Mouse (Mus musculus) heart, embryonic 14.5 days (tissue): Measurements from ENCODE around the gene Proser2. TPM values are rescaled to one million over a fixed set of nuclear protein-coding genes. Genes with fewer than 3 reads are reported as not detected.

Experiments
- ATAC-seq: fragments of 200-750 bp; cut with Nextera tagmentation; 2 replicates; pipeline ENCODE4 v1.8.0; 2017; ENCODE audit warnings: low read depth, moderate TSS enrichment; ENCODE audit not compliant: insufficient number of reproducible peaks, insufficient read depth, low FRiP score
- H3K27ac ChIP-seq, 2 experiments: fragments of 200-500 bp in 1 of 2; fragments of 300-500 bp in 1 of 2; sonication (generic) in 1 of 2; replicated peaks in 1 of 2; 2 replicates each; pipeline ENCODE4 v1.5.1; 2012 to 2014; ENCODE audit warnings: low read depth in 2 of 2, low read length in 2 of 2, control low read depth in 1 of 2, mild to moderate bottlenecking in 1 of 2, mixed read lengths in 1 of 2; ENCODE audit not compliant: control insufficient read depth in 1 of 2, insufficient read depth in 1 of 2
- H3K27me3 ChIP-seq: fragments of 300-500 bp; sonication (generic); 2 replicates; pipeline ENCODE4 v1.6.1; 2014; ENCODE audit warnings: mild to moderate bottlenecking, low read length, control low read depth; ENCODE audit not compliant: control insufficient read depth, insufficient read depth
- H3K36me3 ChIP-seq: fragments of 300-500 bp; sonication (generic); 2 replicates; pipeline ENCODE4 v1.6.1; 2014; ENCODE audit warnings: mild to moderate bottlenecking, control low read depth, low read length, mixed read lengths; ENCODE audit not compliant: control insufficient read depth, insufficient read depth
- H3K4me1 ChIP-seq, 2 experiments: fragments of 200-500 bp in 1 of 2; fragments of 300-500 bp in 1 of 2; sonication (generic) in 1 of 2; 2 replicates each; pipeline ENCODE4 v1.6.1; 2012 to 2014; ENCODE audit warnings: low read length in 2 of 2, control low read depth in 1 of 2, mixed read lengths in 1 of 2; ENCODE audit not compliant: control insufficient read depth in 2 of 2, insufficient read depth in 2 of 2
- H3K4me2 ChIP-seq: fragments of 300-500 bp; sonication (generic); 2 replicates; pipeline ENCODE4 v1.6.1; 2014; ENCODE audit warnings: mild to moderate bottlenecking, low read length
- H3K4me3 ChIP-seq, 2 experiments: fragments of 200-500 bp in 1 of 2; fragments of 300-500 bp in 1 of 2; sonication (generic) in 1 of 2; 2 replicates each; pipeline ENCODE4 v1.5.1; 2012 to 2014; ENCODE audit warnings: low read length in 2 of 2, mild to moderate bottlenecking in 2 of 2, control low read depth in 1 of 2, low read depth in 1 of 2, moderate library complexity in 1 of 2; ENCODE audit not compliant: control insufficient read depth in 1 of 2, insufficient read depth in 1 of 2
- H3K9ac ChIP-seq: fragments of 300-500 bp; sonication (generic); 2 replicates; pipeline ENCODE4 v1.6.1; 2014; ENCODE audit warnings: mild to moderate bottlenecking, low read length
- H3K9me3 ChIP-seq: fragments of 300-500 bp; sonication (generic); 2 replicates; pipeline ENCODE4 v1.6.1; 2016; ENCODE audit warnings: low read length, control low read depth; ENCODE audit not compliant: control insufficient read depth
- WGBS: fragments of 180-500 bp; shearing (Covaris S2); extraction: QIAGEN DNeasy Blood & Tissue Kit; methylation state at CpG from one replicate; pipeline ENCODE4 v1.1.7; 2014; 5-methylcytosine and 5-hydroxymethylcytosine counted together
- polyA plus RNA-seq: library from polyadenylated mRNA; unstranded; fragments of >200 nt; fragmentation: Nextera tagmentation; extraction: Ambion mirVana; gene quantifications from 2 replicates; pipeline ENCODE4 v1.2.1, GENCODE M21; 2014

Gene Proser2
- polyA plus RNA-seq, 1 experiment from 2014 or later: 11.3 TPM

DNA sequence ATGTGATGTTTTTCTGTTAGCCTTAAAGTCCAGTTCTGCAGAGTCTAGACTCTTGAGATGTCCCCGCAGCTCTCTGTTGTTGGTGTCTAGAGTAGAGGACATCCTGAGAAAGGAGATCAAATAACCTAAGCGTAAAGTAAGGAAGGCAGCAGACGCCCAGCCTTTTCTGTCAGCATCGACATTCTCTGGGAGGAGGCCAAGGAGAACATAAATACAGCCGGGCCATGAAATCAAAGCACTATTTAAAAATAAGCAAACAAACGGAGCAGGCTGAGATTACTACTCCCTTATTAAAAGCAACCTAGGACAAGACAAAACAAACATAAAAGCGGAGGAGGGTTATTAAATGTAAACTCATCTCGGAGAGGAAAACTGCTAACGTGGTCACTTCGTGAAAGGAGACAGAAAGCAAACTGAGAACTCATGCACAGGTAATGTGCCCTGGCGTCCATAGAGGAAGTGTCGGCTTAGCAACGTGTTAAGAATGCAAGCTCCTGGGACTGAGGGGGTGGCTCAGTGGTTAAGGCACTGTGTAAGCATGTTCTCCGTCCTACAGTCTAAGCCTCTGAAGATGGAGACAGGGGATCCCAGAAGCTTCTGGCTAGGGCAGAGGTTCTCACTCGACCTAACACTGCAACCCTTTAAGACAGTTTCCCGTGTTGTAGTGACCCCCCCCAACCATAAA, 34.7 kb upstream of the Proser2 start:
- Histone ChIP-seq H3K36me3 (no peaks in the 10 kb centered on the region), H3K4me3 (no peak overlapping the region), H3K27ac (no peak overlapping the region), H3K4me1 (peaks cover 0 to 4% of the 10 kb centered on the region in 2 experiments; a peak in 1 of 4 replicates), H3K9me3 (no peaks in the 10 kb centered on the region), H3K27me3 (no peaks in the 10 kb centered on the region), H3K4me2 (no peak overlapping the region), H3K9ac (no peak overlapping the region)
- 61% methylated on average over 16 of the region's 16 CpGs for WGBS
- no peak for ATAC-seq

- Histone ChIP-seq H3K36me3 (no peaks in the 10 kb centered on the region), H3K4me3 (no peak overlapping the region), H3K4me1 (peaks cover 0 to 4% of the 10 kb centered on the region in 2 experiments; a peak in 1 of 4 replicates), H3K9ac (no peak overlapping the region), H3K4me2 (no peak overlapping the region), H3K27me3 (no peaks in the 10 kb centered on the region), H3K27ac (no peak overlapping the region), H3K9me3 (no peaks in the 10 kb centered on the region)
- 41% methylated on average over 6 of the region's 6 CpGs for WGBS
- ATAC-seq: no peak
Observed at GRCm38 (mm10) chr2:6162366-6163040, 32.5 kb upstream of the Proser2 start.

GRCm38 (mm10) chr2:6159735-6160134, 29.7 kb upstream of the Proser2 start:
- no peak for ATAC-seq
- no peaks in the 10 kb centered on the region for H3K27me3 ChIP-seq
- H3K27ac ChIP-seq: no peak overlapping the region
- H3K9ac ChIP-seq: no peak overlapping the region
- no peak overlapping the region for H3K4me2 ChIP-seq
- peaks cover 0 to 4% of the 10 kb centered on the region in 2 experiments; a peak in 1 of 4 replicates for H3K4me1 ChIP-seq
- H3K9me3 ChIP-seq: no peaks in the 10 kb centered on the region
- H3K36me3 ChIP-seq: no peaks in the 10 kb centered on the region
- no peak overlapping the region for H3K4me3 ChIP-seq
- 51% methylated on average over 2 of the region's 2 CpGs for WGBS

DNA sequence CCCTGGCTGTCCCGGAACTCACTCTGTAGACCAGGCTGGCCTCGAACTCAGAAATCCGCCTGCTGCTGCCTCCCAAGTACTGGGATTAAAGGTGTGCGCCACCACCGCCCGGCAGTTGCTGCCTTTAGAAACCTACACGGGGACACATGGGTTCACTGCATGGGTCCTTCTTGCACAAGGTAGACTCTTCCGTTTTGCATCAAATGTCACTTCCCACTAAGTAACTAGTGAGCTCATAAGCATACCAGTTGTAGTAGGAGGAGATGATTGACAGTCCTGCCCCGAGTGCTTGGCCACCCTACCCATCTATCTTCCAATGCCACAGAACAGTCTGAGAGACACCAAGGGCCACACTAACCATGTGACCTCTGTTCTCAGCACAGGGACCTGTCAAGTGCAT, 29.2 kb upstream of the Proser2 start:
- Histone ChIP-seq H3K27ac (no peak overlapping the region), H3K27me3 (no peaks in the 10 kb centered on the region), H3K4me2 (no peak overlapping the region), H3K4me1 (peaks cover 0 to 4% of the 10 kb centered on the region in 2 experiments; a peak in 1 of 4 replicates), H3K36me3 (no peaks in the 10 kb centered on the region), H3K9me3 (no peaks in the 10 kb centered on the region), H3K4me3 (no peak overlapping the region), H3K9ac (no peak overlapping the region)
- 87% methylated on average over 9 of the region's 9 CpGs for WGBS
- ATAC-seq: no peak

DNA sequence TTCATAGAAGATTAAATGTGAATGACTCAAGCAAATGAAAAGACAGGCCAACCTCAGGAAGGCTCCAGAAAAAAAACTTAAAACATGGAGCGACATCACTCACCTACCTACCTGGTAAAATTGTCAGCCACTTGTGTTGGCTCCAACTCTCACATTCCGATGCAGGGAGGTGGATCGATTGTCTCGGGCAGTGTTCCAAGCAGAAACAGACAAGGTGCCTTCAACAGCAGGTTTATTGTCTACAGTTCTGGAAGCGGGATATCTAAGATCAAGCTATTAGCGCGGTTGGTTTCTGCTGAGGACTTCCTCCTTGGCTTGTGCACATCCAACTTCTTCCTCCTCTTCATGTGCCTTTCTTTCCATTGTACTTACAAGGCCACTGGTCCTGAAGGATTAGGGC, 27.6 kb upstream of the Proser2 start:
- Histone ChIP-seq H3K27me3 (no peaks in the 10 kb centered on the region), H3K4me1 (peaks cover 0 to 4% of the 10 kb centered on the region in 2 experiments; a peak in 1 of 4 replicates), H3K27ac (no peak overlapping the region), H3K9me3 (no peaks in the 10 kb centered on the region), H3K36me3 (no peaks in the 10 kb centered on the region), H3K9ac (no peak overlapping the region), H3K4me2 (no peak overlapping the region), H3K4me3 (no peak overlapping the region)
- ATAC-seq: no peak
- 83% methylated on average over 7 of the region's 7 CpGs for WGBS

DNA sequence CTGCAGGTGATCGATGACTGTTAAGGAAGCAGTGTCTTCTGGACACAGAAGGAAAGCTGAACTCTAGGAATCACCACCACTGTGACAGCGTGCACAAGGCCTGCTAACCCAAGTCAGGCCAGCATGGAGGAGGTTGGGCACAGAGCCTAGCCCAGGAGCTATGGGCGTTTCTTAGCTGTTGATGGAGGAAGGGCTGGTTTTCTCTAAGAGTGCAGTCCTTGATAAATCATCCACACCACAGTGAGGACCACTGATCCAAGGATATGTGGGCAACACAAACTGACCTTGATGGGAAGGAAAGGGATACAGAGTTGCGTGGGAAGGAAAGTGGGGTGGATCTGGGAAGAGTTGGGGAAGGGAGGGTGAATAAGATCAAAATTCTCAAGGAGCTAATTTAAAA, 27.2 kb upstream of the Proser2 start:
- ATAC-seq: no peak
- Histone ChIP-seq H3K9ac (no peak overlapping the region), H3K36me3 (no peaks in the 10 kb centered on the region), H3K4me3 (no peak overlapping the region), H3K4me1 (peaks cover 0 to 4% of the 10 kb centered on the region in 2 experiments; a peak in 1 of 4 replicates), H3K27me3 (no peaks in the 10 kb centered on the region), H3K9me3 (no peaks in the 10 kb centered on the region), H3K4me2 (no peak overlapping the region), H3K27ac (no peak overlapping the region)
- WGBS: 82% methylated on average over 4 of the region's 4 CpGs

DNA sequence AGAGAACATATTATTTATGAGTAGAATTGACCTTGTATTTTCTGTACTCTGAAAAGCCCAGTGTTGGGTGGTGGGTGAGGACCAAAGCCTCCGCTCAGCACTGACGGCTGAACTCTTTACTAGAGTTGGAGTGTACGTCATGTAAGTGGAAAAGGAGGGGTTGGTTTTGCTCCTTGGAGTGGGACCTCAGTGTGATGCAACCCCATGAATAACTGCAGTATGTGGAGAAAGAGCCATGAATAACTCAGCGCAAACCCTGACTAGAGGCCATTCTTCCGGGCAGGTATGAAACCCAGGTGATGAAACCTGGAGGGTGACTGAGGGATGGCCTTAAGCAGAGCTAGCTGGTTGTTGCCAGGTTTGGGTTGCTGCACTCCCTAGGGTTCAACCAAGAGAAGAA, 19.8 kb upstream of the Proser2 start:
- H3K4me1 ChIP-seq: no peaks in the 10 kb centered on the region
- H3K36me3 ChIP-seq: no peaks in the 10 kb centered on the region
- WGBS: 92% methylated on average over 5 of the region's 5 CpGs
- H3K9ac ChIP-seq: no peak overlapping the region
- H3K4me2 ChIP-seq: no peak overlapping the region
- no peaks in the 10 kb centered on the region for H3K27me3 ChIP-seq
- H3K9me3 ChIP-seq: no peaks in the 10 kb centered on the region
- H3K4me3 ChIP-seq: no peak overlapping the region
- ATAC-seq: no peak
- no peak overlapping the region for H3K27ac ChIP-seq
